Mouse (Mus musculus): ENCODE data around the gene Tmem235. TPM values are rescaled to one million over a fixed set of nuclear protein-coding genes. Genes with fewer than 3 reads are reported as not detected.

Tmem235 gene
- total RNA-seq, 2 experiments from 2014 or later = not detected

Other genes with a start within 250 kb of the Tmem235 start
- 10 to 100 TPM; 16.5 to 18.1 TPM for gene Tnrc6c, start 206.5 kb upstream of the Tmem235 start, total RNA-seq (2021)
- gene Tmc8, start 78.7 kb upstream of the Tmem235 start, total RNA-seq (2021) = 1 to 10 TPM; 1.1 TPM
- gene Tmc6, start 78.6 kb upstream of the Tmem235 start, total RNA-seq (2021) = 10 to 100 TPM in 1 of 2 experiments, 1 to 10 TPM in 1; 9.4 to 15.4 TPM
- gene 6030468B19Rik, start 63.1 kb upstream of the Tmem235 start, total RNA-seq (2021) = not detected
- 1 to 10 TPM in 1 of 2 experiments, under 1 TPM in 1; 0.73 to 1.5 TPM for gene Gm20708, start 51.1 kb upstream of the Tmem235 start, total RNA-seq (2021)
- gene Syngr2, start 51.1 kb upstream of the Tmem235 start, total RNA-seq (2021) = 100 to 1,000 TPM; 104 to 111 TPM
- 1 to 10 TPM; 3.5 to 3.6 TPM for gene Afmid, start 34.8 kb upstream of the Tmem235 start, total RNA-seq (2021)
- 1 to 10 TPM; 5.4 to 5.8 TPM for gene Tk1, start 34.7 kb upstream of the Tmem235 start, total RNA-seq (2021)
- 1 to 10 TPM; 4.2 TPM for gene Birc5, start 11.5 kb upstream of the Tmem235 start, total RNA-seq (2021)
- gene Tha1, start 12.7 kb downstream of the Tmem235 start, total RNA-seq (2021) = 1 to 10 TPM; 5.8 to 7.5 TPM
- 1 to 10 TPM; 2.9 to 3.7 TPM for gene Socs3, start 109.3 kb downstream of the Tmem235 start, total RNA-seq (2021)
- gene Pgs1, start 125.5 kb downstream of the Tmem235 start, total RNA-seq (2021) = 10 to 100 TPM; 15.6 to 17.1 TPM

All from gastrocnemius, postnatal 14 days (tissue).